Mouse (Mus musculus) MEL (cell line): ENCODE measurements around the gene BC005537. TPM values are rescaled to one million over a fixed set of nuclear protein-coding genes. Genes with fewer than 3 reads are reported as not detected.
A peak's percentile ranks its signal among the peaks of the same experiment; 100 is the strongest.
"Not testable (repeated sequence)": the region's sequence is repeated elsewhere in the genome, so short reads cannot be mapped to it uniquely, and the experiment has no call there.

ENCODE experiments used
- DNase-seq: peaks from one replicate; pipeline ENCODE4 v3.0.0; 2011; ENCODE audit warnings: low read depth, low spot score
- H3K27ac ChIP-seq: 2 replicates; pipeline ENCODE4 v1.5.1; 2012; ENCODE audit warnings: low read depth, mild to moderate bottlenecking, control low read depth, low read length, moderate library complexity; ENCODE audit not compliant: control insufficient read depth
- H3K27me3 ChIP-seq, 2 experiments: fragments of 150-350 bp in 1 of 2; sonication (generic) in 1 of 2; 2 replicates each; pipeline ENCODE4 v1.6.1; 2012; ENCODE audit warnings: low read length in 2 of 2, mild to moderate bottlenecking in 2 of 2, improper control_type of control experiment in 1 of 2, moderate library complexity in 1 of 2; ENCODE audit not compliant: insufficient read depth in 2 of 2, control insufficient read depth in 1 of 2
- H3K36me3 ChIP-seq, 2 experiments: 2 replicates each; pipeline ENCODE4 v1.6.1; 2012 to 2014; ENCODE audit warnings: low read length in 2 of 2, improper control_type of control experiment in 1 of 2, inconsistent platforms in 1 of 2, mild to moderate bottlenecking in 1 of 2; ENCODE audit not compliant: insufficient read depth in 2 of 2, control insufficient read depth in 1 of 2
- H3K4me1 ChIP-seq, 2 experiments: fragments of 150-350 bp in 1 of 2; sonication (generic) in 1 of 2; 2 replicates each; pipeline ENCODE4 v1.6.1; 2012; ENCODE audit warnings: low read length in 2 of 2, improper control_type of control experiment in 1 of 2, mild to moderate bottlenecking in 1 of 2; ENCODE audit not compliant: insufficient read depth in 2 of 2, control insufficient read depth in 1 of 2
- H3K4me3 ChIP-seq, 2 experiments: fragments of 150-350 bp in 1 of 2; sonication (generic) in 1 of 2; 2 replicates each; pipeline ENCODE4 v1.5.1; 2012; ENCODE audit warnings: low read depth in 2 of 2, low read length in 2 of 2, mild to moderate bottlenecking in 2 of 2, moderate library complexity in 2 of 2, control low read depth in 1 of 2, improper control_type of control experiment in 1 of 2; ENCODE audit not compliant: control insufficient read depth in 1 of 2, insufficient read depth in 1 of 2
- H3K79me2 ChIP-seq: 2 replicates; pipeline ENCODE4 v1.6.1; 2012; ENCODE audit warnings: mild to moderate bottlenecking, low read length, moderate library complexity; ENCODE audit not compliant: control insufficient read depth, poor library complexity, insufficient read depth
- H3K9ac ChIP-seq: 2 replicates; pipeline ENCODE4 v1.6.1; 2012; ENCODE audit warnings: low read depth, mild to moderate bottlenecking, control low read depth, low read length, moderate library complexity; ENCODE audit not compliant: control insufficient read depth, poor library complexity, severe bottlenecking
- H3K9me3 ChIP-seq: fragments of 150-350 bp; sonication (generic); replicated peaks from 2 replicates; pipeline ENCODE4 v1.6.1; 2012; ENCODE audit warnings: mild to moderate bottlenecking, low read length, improper control_type of control experiment, moderate library complexity; ENCODE audit not compliant: insufficient read depth
- BHLHE40 ChIP-seq: IDR thresholded peaks from 2 replicates; pipeline ENCODE4 v1.6.1; 2012; ENCODE audit warnings: low read depth, mild to moderate bottlenecking, inconsistent platforms, low read length, improper control_type of control experiment, borderline replicate concordance
- CHD1 ChIP-seq: IDR thresholded peaks from 2 replicates; pipeline ENCODE4 v1.6.1; 2012; ENCODE audit warnings: low read depth, mild to moderate bottlenecking, inconsistent platforms, low read length, improper control_type of control experiment
- CTCF ChIP-seq, 3 experiments: IDR thresholded peaks in 2 of 3; conservative IDR thresholded peaks in 1 of 3; 2 replicates each; pipeline ENCODE4 v1.5.1; 2011 to 2012; ENCODE audit warnings: low read length in 3 of 3, low read depth in 2 of 3, mild to moderate bottlenecking in 2 of 3, improper control_type of control experiment in 1 of 3, inconsistent platforms in 1 of 3, mixed read lengths in 1 of 3, moderate library complexity in 1 of 3; ENCODE audit not compliant: control insufficient read depth in 1 of 3, insufficient read depth in 1 of 3, poor library complexity in 1 of 3, severe bottlenecking in 1 of 3
- EP300 ChIP-seq, 2 experiments: IDR thresholded peaks; 2 replicates each; pipeline ENCODE4 v1.6.1; 2011; ENCODE audit warnings: improper control_type of control experiment in 2 of 2, low read length in 2 of 2, low read depth in 1 of 2, mild to moderate bottlenecking in 1 of 2
- GABPA ChIP-seq: IDR thresholded peaks from 2 replicates; pipeline ENCODE4 v1.6.1; 2012; ENCODE audit warnings: low read depth, mild to moderate bottlenecking, inconsistent platforms, low read length, improper control_type of control experiment, moderate library complexity
- HCFC1 ChIP-seq: IDR thresholded peaks from 2 replicates; pipeline ENCODE4 v1.6.1; 2012; ENCODE audit warnings: low read depth, mild to moderate bottlenecking, inconsistent platforms, low read length, improper control_type of control experiment, moderate library complexity
- JUND ChIP-seq: IDR thresholded peaks from 2 replicates; pipeline ENCODE4 v1.6.1; 2011; ENCODE audit warnings: low read depth, mild to moderate bottlenecking, improper control_type of control experiment, low read length
- KAT2A ChIP-seq: conservative IDR thresholded peaks from 2 replicates; pipeline ENCODE4 v1.6.1; 2012; ENCODE audit warnings: low read depth, low read length, improper control_type of control experiment, inconsistent platforms
- MAX ChIP-seq: IDR thresholded peaks from 2 replicates; pipeline ENCODE4 v1.6.1; 2011; ENCODE audit warnings: low read length, improper control_type of control experiment
- MXI1 ChIP-seq: IDR thresholded peaks from 2 replicates; pipeline ENCODE4 v1.6.1; 2011; ENCODE audit warnings: mild to moderate bottlenecking, low read depth, low read length, improper control_type of control experiment
- MYB ChIP-seq: IDR thresholded peaks from 2 replicates; pipeline ENCODE4 v1.6.1; 2011; ENCODE audit warnings: mild to moderate bottlenecking, low read depth, low read length, improper control_type of control experiment
- NRF1 ChIP-seq: IDR thresholded peaks from 2 replicates; pipeline ENCODE4 v1.6.1; 2014; ENCODE audit warnings: low read depth, mild to moderate bottlenecking, inconsistent platforms, low read length, improper control_type of control experiment, moderate library complexity; ENCODE audit not compliant: poor library complexity, insufficient read depth, severe bottlenecking
- POLR2AphosphoS2 ChIP-seq: IDR thresholded peaks from 2 replicates; pipeline ENCODE4 v1.6.1; 2011; ENCODE audit warnings: low read length, improper control_type of control experiment
- POLR2AphosphoS5 ChIP-seq: IDR thresholded peaks from 2 replicates; pipeline ENCODE4 v1.6.1; 2012; ENCODE audit warnings: low read depth, borderline replicate concordance, mild to moderate bottlenecking, inconsistent platforms, low read length, moderate library complexity, mixed read lengths
- RAD21 ChIP-seq: IDR thresholded peaks from 2 replicates; pipeline ENCODE4 v1.6.1; 2011; ENCODE audit warnings: mild to moderate bottlenecking, low read depth, low read length, improper control_type of control experiment
- SMC3 ChIP-seq: IDR thresholded peaks from 2 replicates; pipeline ENCODE4 v1.6.1; 2011; ENCODE audit warnings: low read depth, low read length, improper control_type of control experiment
- TCF12 ChIP-seq: IDR thresholded peaks from 2 replicates; pipeline ENCODE4 v1.6.1; 2014; ENCODE audit warnings: low read depth, mild to moderate bottlenecking, inconsistent platforms, low read length, improper control_type of control experiment, moderate library complexity
- USF1 ChIP-seq: IDR thresholded peaks from 2 replicates; pipeline ENCODE4 v1.6.1; 2014; ENCODE audit warnings: low read depth, mild to moderate bottlenecking, inconsistent platforms, low read length, improper control_type of control experiment, moderate library complexity
- ZC3H11A ChIP-seq: IDR thresholded peaks from 2 replicates; pipeline ENCODE4 v1.6.1; 2012; ENCODE audit warnings: low read depth, mild to moderate bottlenecking, inconsistent platforms, low read length, improper control_type of control experiment
- ZKSCAN1 ChIP-seq: IDR thresholded peaks from 2 replicates; pipeline ENCODE4 v1.6.1; 2012; ENCODE audit warnings: low read depth, mild to moderate bottlenecking, inconsistent platforms, low read length, improper control_type of control experiment, moderate library complexity
- ZMIZ1 ChIP-seq: IDR thresholded peaks from 2 replicates; pipeline ENCODE4 v1.6.1; 2012; ENCODE audit warnings: low read depth, mild to moderate bottlenecking, inconsistent platforms, low read length, improper control_type of control experiment, moderate library complexity
- polyA plus RNA-seq, 2 experiments: library from polyadenylated mRNA; stranded (reverse) in 1 of 2; unstranded in 1 of 2; fragments of >175 nt in 1 of 2; fragments of >200 nt in 1 of 2; gene quantifications; 2 replicates each; pipeline versions ENCODE4 v1.2.1 to v1.2.4; 2012; ENCODE audit warnings: low replicate concordance in 2 of 2, low read depth in 1 of 2; ENCODE audit not compliant: insufficient read length in 2 of 2, insufficient read depth in 1 of 2, missing spikeins in 1 of 2
- total RNA-seq: library from RNA; depleted of rRNA; stranded (reverse); fragments of 300-350 nt; gene quantifications from 2 replicates; pipeline ENCODE4 v1.2.3, GENCODE M21; 2012

BC005537 gene
- total and polyA plus RNA-seq, 3 experiments = 32.7 to 62.6 (median 48.8) TPM

- TF ChIP-seq USF1 (0 out of 2 replicates have a peak, but pooled peaks have one; percentile 4), ZMIZ1 (no peak; the same call in 1 of the 2 replicates), ZKSCAN1 (no peak), CTCF (IDR thresholded peaks at IDR 0.05 in 2 of 3, conservative IDR thresholded peaks at IDR 0.05 in 1 of 3; ENCODE audit: control insufficient read depth in 1 of 3, insufficient read depth in 1 of 3, low read depth in 2 of 3, low read length in 3 of 3, poor library complexity in 1 of 3, severe bottlenecking in 1 of 3) (no peak), EP300 (IDR thresholded peaks at IDR 0.05; ENCODE audit: low read depth in 1 of 2, low read length in 2 of 2) (no peak), ZC3H11A (no peak), BHLHE40 (no peak), MYB (no peak), POLR2AphosphoS2 (peak; percentile 93; the same call in 1 of the 2 replicates), TCF12 (no peak; the same call in none of the 2 replicates), KAT2A (no peak; the same call in 1 of the 2 replicates), CHD1 (0 out of 2 replicates have a peak, but pooled peaks have one; percentile 35), NRF1 (peak; percentile 98), JUND (no peak), POLR2AphosphoS5 (no peak), HCFC1 (peak; percentile 82), GABPA (no peak), SMC3 (no peak), RAD21 (no peak), MXI1 (no peak; the same call in 1 of the 2 replicates)
Observed at GRCm38 (mm10) chr13:24761403-24762227, 39.8 kb upstream of the BC005537 start, which contains the start of gene Gmnn (continued).

GRCm38 (mm10) chr13:24762254-24762653 is 39.2 kb upstream of the BC005537 start:
- H3K27ac ChIP-seq = peak overlapping the region; percentile 73

GRCm38 (mm10) chr13:24767809-24768208 is 33.6 kb upstream of the BC005537 start:
- H3K79me2 ChIP-seq, H3K27me3 ChIP-seq, DNase-seq, H3K27ac ChIP-seq, H3K4me3 ChIP-seq, H3K9ac ChIP-seq, H3K36me3 ChIP-seq, H3K4me1 ChIP-seq, H3K9me3 ChIP-seq: not testable (repeated sequence)

More at GRCm38 (mm10) chr13:24762254-24762653, 39.2 kb upstream of the BC005537 start:
- peak; percentile 8; the same call in 1 of the 2 replicates for TF ChIP-seq MAX
- TF ChIP-seq MXI1 = no peak
- Histone ChIP-seq H3K4me3 (peak overlapping the region; percentile 55 to 85), H3K9me3 (no peaks in the 10 kb centered on the region), H3K36me3 (peaks cover 12 to 37% of the 10 kb centered on the region in 2 experiments), H3K79me2 (peaks cover 26% of the 10 kb centered on the region), H3K9ac (peak overlapping the region; percentile 96), H3K27me3 (no peaks in the 10 kb centered on the region), H3K4me1 (peaks cover 0 to 22% of the 10 kb centered on the region in 2 experiments; a peak in 3 of 4 replicates)
- DNase-seq = no peak
